In genomic region chr11:44519950-44520761, GRCm38 (mm10) we compare ENCODE assay signal across 8 mouse cellular contexts. TPM values are rescaled to one million over a fixed set of nuclear protein-coding genes. Genes with fewer than 3 reads are reported as not detected.
DNase-seq lines count a peak whose midpoint lies in the region; ATAC-seq and TF ChIP-seq lines count a peak whose summit lies in the region.

No protein-coding gene starts in this region.

- under 1% methylated on average over 28 of the region's 28 CpGs for WGBS in forebrain, embryonic 16.5 days
- WGBS in lung, embryonic 14.5 days: 1% methylated on average over 28 of the region's 28 CpGs
- under 1% methylated on average over 28 of the region's 28 CpGs for WGBS in olfactory bulb, adult 2 months

- H3K27ac ChIP-seq in forebrain, embryonic 16.5 days (ENCODE audit: low read length): peak overlapping the region; percentile 87
- H3K27ac ChIP-seq in lung, embryonic 14.5 days (ENCODE audit: low read depth): peak overlapping the region; percentile 95
- peak overlapping the region; percentile 74 for H3K27ac ChIP-seq in olfactory bulb, adult 2 months (ENCODE audit: insufficient read depth, low read depth, low read length)

- intact Hi-C loops in heart, postnatal 36 days (cut with DNase I): loop anchor here (1.0 kb wide), 1 partner anchor 50 kb away; the partner anchor contains the start of gene Ublcp1

- ATAC-seq in forebrain, embryonic 16.5 days: peak; percentile 80
- peak; percentile 91 for ATAC-seq in lung, embryonic 14.5 days (ENCODE audit: insufficient read depth)

- H3K36me3 ChIP-seq in forebrain, embryonic 16.5 days (ENCODE audit: control insufficient read depth, insufficient read depth): 0 out of 2 replicates have a peak, but pooled peaks cover under 1% of the 10 kb centered on the region
- peaks cover 6% of the 10 kb centered on the region for H3K36me3 ChIP-seq in lung, embryonic 14.5 days (ENCODE audit: insufficient read depth)

- no peak for TF ChIP-seq CTCF in lung, embryonic 14.5 days (IDR thresholded peaks at IDR 0.05; ENCODE audit: low read depth)
- TF ChIP-seq CTCF in olfactory bulb, adult 2 months (IDR thresholded peaks at IDR 0.05; ENCODE audit: insufficient read depth, low read depth, low read length): no peak

- peaks cover 13% of the 10 kb centered on the region for H3K4me1 ChIP-seq in forebrain, embryonic 16.5 days (replicated peaks; ENCODE audit: control insufficient read depth, insufficient read depth, low read length)
- peaks cover 10% of the 10 kb centered on the region; the same call in 1 of the 2 replicates for H3K4me1 ChIP-seq in lung, embryonic 14.5 days (ENCODE audit: insufficient read depth)
- peaks cover 7% of the 10 kb centered on the region; the same call in 1 of the 2 replicates for H3K4me1 ChIP-seq in olfactory bulb, adult 2 months (ENCODE audit: control insufficient read depth, insufficient read depth, low read length)

- H3K9me3 ChIP-seq in forebrain, embryonic 16.5 days (ENCODE audit: control insufficient read depth, low read length): no peaks in the 10 kb centered on the region
- H3K9me3 ChIP-seq in lung, embryonic 14.5 days (ENCODE audit: low read depth, low read length): no peaks in the 10 kb centered on the region

- peak; percentile 75 for DNase-seq in ES-CJ7 (ENCODE audit: low read depth, low spot score)
- peak; percentile 79 to 83 for DNase-seq in cerebellum, adult 18-20 months
- DNase-seq in heart, postnatal 36 days: peak; percentile 68 to 73
- DNase-seq in layer of hippocampus, adult 8-10 months (ENCODE audit: low spot score in 2 of 2): peak; percentile 36 to 49
- peak; percentile 85 for DNase-seq in lung, embryonic 14.5 days
- peak; percentile 86 to 90 for DNase-seq in thymus, adult 18-20 months

- H3K4me3 ChIP-seq in forebrain, embryonic 16.5 days (replicated peaks; ENCODE audit: low read length): peak overlapping the region; percentile 61
- peak overlapping the region; percentile 94 for H3K4me3 ChIP-seq in lung, embryonic 14.5 days (ENCODE audit: low read depth, low read length)
- H3K4me3 ChIP-seq in olfactory bulb, adult 2 months (ENCODE audit: insufficient read depth, low read depth, low read length): peak overlapping the region; percentile 84

- no peak for TF ChIP-seq POLR2A in olfactory bulb, adult 2 months (IDR thresholded peaks at IDR 0.05; ENCODE audit: insufficient read depth, low read depth, low read length)

- H3K27me3 ChIP-seq in forebrain, embryonic 16.5 days (replicated peaks; ENCODE audit: control insufficient read depth, insufficient read depth, low read length): no peaks in the 10 kb centered on the region
- H3K27me3 ChIP-seq in lung, embryonic 14.5 days (ENCODE audit: insufficient read depth, low read length): no peaks in the 10 kb centered on the region

- peak overlapping the region; percentile 70 for H3K9ac ChIP-seq in forebrain, embryonic 16.5 days (replicated peaks; ENCODE audit: low read depth, low read length)
- H3K9ac ChIP-seq in lung, embryonic 14.5 days: peak overlapping the region; percentile 88

- H3K4me2 ChIP-seq in forebrain, embryonic 16.5 days (ENCODE audit: low read length): peak overlapping the region; percentile 79
- H3K4me2 ChIP-seq in lung, embryonic 14.5 days: peak overlapping the region; percentile 86

RNA-seq across cellular contexts. Expression of gene Rnf145, which starts 1.4 kb away (rescaled TPM):
- polyA plus RNA-seq in forebrain, embryonic 16.5 days (2015; fragmentation: Nextera tagmentation; extraction: Ambion mirVana): 89.0 and 89.5 TPM in 2 replicates
- 10 to 100 TPM; 16.5 to 18.5 TPM for total RNA-seq in heart, postnatal 36 days (2021)
- 100 to 1,000 TPM in 1 of 4 experiments, 10 to 100 TPM in 3; 77.6 to 108 (median 86.9) TPM for total RNA-seq in layer of hippocampus, adult 8-10 months (2022)
- 85.7 and 89.5 TPM in 2 replicates for polyA plus RNA-seq in lung, embryonic 14.5 days (2014; fragmentation: Nextera tagmentation; extraction: Ambion mirVana)
- 193 and 247 TPM in 2 replicates for polyA plus RNA-seq in olfactory bulb, adult 2 months (2012; ENCODE audit: insufficient read depth, insufficient read length, low replicate concordance, missing spikeins)

RNA-seq across cellular contexts. Expression of gene Ublcp1, which starts 49.9 kb away (rescaled TPM):
- polyA plus RNA-seq in forebrain, embryonic 16.5 days (2015; fragmentation: Nextera tagmentation; extraction: Ambion mirVana): 53.1 and 55.6 TPM in 2 replicates
- 10 to 100 TPM; 43.0 to 43.1 TPM for total RNA-seq in heart, postnatal 36 days (2021)
- 10 to 100 TPM; 47.9 to 53.0 (median 48.9) TPM for total RNA-seq in layer of hippocampus, adult 8-10 months (2022)
- 68.6 and 73.1 TPM in 2 replicates for polyA plus RNA-seq in lung, embryonic 14.5 days (2014; fragmentation: Nextera tagmentation; extraction: Ambion mirVana)
- not detected in 2 replicates for polyA plus RNA-seq in olfactory bulb, adult 2 months (2012; ENCODE audit: insufficient read depth, insufficient read length, low replicate concordance, missing spikeins)

Comparison
In these comparisons a context has a peak if more than half of its experiments do, and no peak if none do; other contexts are left out.
1. Peak in every context shown above with its lines: DNase-seq, ATAC-seq, H3K4me3 ChIP-seq and H3K27ac ChIP-seq.
2. RNA of gene Ublcp1, which starts 49.9 kb away (polyA plus RNA-seq): 68.6 to 73.1 TPM in lung, embryonic 14.5 days and 53.1 to 55.6 TPM in forebrain, embryonic 16.5 days; not detected in olfactory bulb, adult 2 months; every median in the first group is over 10 times any median in the second.